In the genomic region with DNA sequence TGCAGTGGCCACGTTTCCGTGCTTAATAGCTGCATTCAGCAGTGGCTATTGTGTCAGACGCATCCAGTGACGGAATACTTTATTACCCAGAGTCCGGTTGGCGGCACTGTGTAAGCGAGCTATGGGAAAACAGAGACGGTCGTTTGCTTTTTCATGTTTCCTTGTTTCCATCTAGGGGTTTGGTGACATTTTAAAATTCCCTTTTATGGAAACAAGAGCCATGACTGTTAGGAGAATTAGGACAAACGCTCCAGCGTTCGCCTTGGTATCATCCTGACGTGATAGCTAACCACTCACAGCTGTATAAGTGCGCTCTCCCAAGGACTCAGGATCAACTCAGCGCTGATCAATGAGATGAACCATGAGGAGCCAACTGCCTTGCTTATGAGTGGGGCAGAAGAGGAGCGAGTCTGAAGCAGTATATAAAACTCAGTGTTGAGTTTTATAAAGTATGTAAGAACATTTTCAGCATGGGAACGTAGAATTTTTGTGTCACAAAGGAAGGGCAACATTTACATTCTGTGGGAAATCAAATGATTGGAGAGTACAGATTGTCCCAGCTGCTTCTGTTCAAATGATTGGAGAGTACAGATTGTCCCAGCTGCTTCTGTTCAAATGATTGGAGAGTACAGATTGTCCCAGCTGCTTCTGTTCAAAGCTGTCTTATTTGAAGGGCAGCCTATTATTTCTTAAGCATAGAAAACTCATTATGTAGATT, we compare ENCODE assay signal across 10 mouse cellular contexts.
A peak's percentile ranks its signal among the peaks of the same experiment; 100 is the strongest.
DNase-seq lines count a peak whose midpoint lies in the region; ATAC-seq and TF ChIP-seq lines count a peak whose summit lies in the region.
"Had no signal": no experiment of that assay in that cellular context is flagged by ENCODE, and none has a peak within 500 bp of the region (broad histone marks: within the 10 kb centered on the region; RNA-seq: fewer than 3 reads in every experiment).

No protein-coding gene starts in this region.

- WGBS in kidney, embryonic 14.5 days = 36% methylated on average over 17 of the region's 17 CpGs
- 33% methylated on average over 17 of the region's 17 CpGs for WGBS in forebrain, embryonic 16.5 days
- WGBS in midbrain, embryonic 12.5 days = 54% methylated on average over 17 of the region's 17 CpGs
- 79% methylated on average over 17 of the region's 17 CpGs for WGBS in cerebellum, adult 2 months

- no peak overlapping the region for H3K9ac ChIP-seq in kidney, embryonic 14.5 days (ENCODE audit: low read depth, low read length)
- H3K9ac ChIP-seq in forebrain, embryonic 16.5 days (replicated peaks; ENCODE audit: low read depth, low read length) = no peak overlapping the region
- H3K9ac ChIP-seq in midbrain, embryonic 12.5 days (replicated peaks) = no peak overlapping the region

- no peak for DNase-seq in kidney, adult 8-10 months
- peak; percentile 75 for DNase-seq in brain, embryonic 14.5 days (ENCODE audit: low read depth)
- no peak for DNase-seq in B cell, adult 2 months
- DNase-seq in adrenal gland, postnatal 4 days (ENCODE audit: low spot score in 2 of 2) = no peak
- no peak for DNase-seq in cerebellum, adult 2 months
- DNase-seq: right cerebral cortex, adult 18-20 months; thymus, postnatal 25 days had no signal

- no peak overlapping the region for H3K4me2 ChIP-seq in kidney, embryonic 14.5 days (replicated peaks; ENCODE audit: low read depth, low read length)
- peak overlapping the region; percentile 20; the same call in 1 of the 2 replicates for H3K4me2 ChIP-seq in forebrain, embryonic 16.5 days (ENCODE audit: low read length)
- H3K4me2 ChIP-seq in midbrain, embryonic 12.5 days (replicated peaks) = peak overlapping the region; percentile 13; the same call in 1 of the 2 replicates

- no peaks in the 10 kb centered on the region for H3K9me3 ChIP-seq in kidney, embryonic 14.5 days (ENCODE audit: control insufficient read depth, low read length)
- H3K9me3 ChIP-seq in forebrain, embryonic 16.5 days (ENCODE audit: control insufficient read depth, low read length) = no peaks in the 10 kb centered on the region
- H3K9me3 ChIP-seq in midbrain, embryonic 12.5 days = no peaks in the 10 kb centered on the region

- no peak for TF ChIP-seq POLR2A in brain, embryonic 14.5 days (IDR thresholded peaks at IDR 0.05; ENCODE audit: borderline replicate concordance, extremely low read depth, insufficient read depth, insufficient read length, poor library complexity, severe bottlenecking)
- no peak for TF ChIP-seq POLR2A in cerebellum, adult 2 months (IDR thresholded peaks at IDR 0.05; ENCODE audit: borderline replicate concordance, insufficient read depth, low read length)

- H3K27me3 ChIP-seq in kidney, embryonic 14.5 days (ENCODE audit: control insufficient read depth, insufficient read depth, low read length) = no peaks in the 10 kb centered on the region
- H3K27me3 ChIP-seq in forebrain, embryonic 16.5 days (replicated peaks; ENCODE audit: control insufficient read depth, insufficient read depth, low read length) = no peaks in the 10 kb centered on the region
- H3K27me3 ChIP-seq in midbrain, embryonic 12.5 days = no peaks in the 10 kb centered on the region
- H3K27me3 ChIP-seq in cerebellum, adult 2 months (ENCODE audit: control insufficient read depth, insufficient read depth, low read length) = no peaks in the 10 kb centered on the region

- H3K36me3 ChIP-seq in kidney, embryonic 14.5 days (ENCODE audit: control insufficient read depth, insufficient read depth, low read length) = no peaks in the 10 kb centered on the region
- no peaks in the 10 kb centered on the region for H3K36me3 ChIP-seq in forebrain, embryonic 16.5 days (ENCODE audit: control insufficient read depth, insufficient read depth)
- H3K36me3 ChIP-seq in midbrain, embryonic 12.5 days = no peaks in the 10 kb centered on the region

- H3K4me1 ChIP-seq in kidney, embryonic 14.5 days (ENCODE audit: control insufficient read depth, insufficient read depth, low read length) = peaks cover 16% of the 10 kb centered on the region
- H3K4me1 ChIP-seq in forebrain, embryonic 16.5 days (replicated peaks; ENCODE audit: control insufficient read depth, insufficient read depth, low read length) = peaks cover 5% of the 10 kb centered on the region; the same call in 1 of the 2 replicates
- peaks cover 35% of the 10 kb centered on the region for H3K4me1 ChIP-seq in midbrain, embryonic 12.5 days
- no peaks in the 10 kb centered on the region for H3K4me1 ChIP-seq in cerebellum, adult 2 months (ENCODE audit: control insufficient read depth, insufficient read depth, low read length)

- no peak overlapping the region for H3K4me3 ChIP-seq in kidney, embryonic 14.5 days (ENCODE audit: low read length)
- no peak overlapping the region for H3K4me3 ChIP-seq in forebrain, embryonic 16.5 days (replicated peaks; ENCODE audit: low read length)
- no peak overlapping the region for H3K4me3 ChIP-seq in midbrain, embryonic 12.5 days
- H3K4me3 ChIP-seq in cerebellum, adult 2 months (replicated peaks; ENCODE audit: insufficient read depth, low read depth, low read length) = no peak overlapping the region

- H3K27ac ChIP-seq in kidney, embryonic 14.5 days (ENCODE audit: low read depth, low read length) = no peak overlapping the region
- no peak overlapping the region for H3K27ac ChIP-seq in forebrain, embryonic 16.5 days (ENCODE audit: low read length)
- H3K27ac ChIP-seq in midbrain, embryonic 12.5 days (replicated peaks) = peak overlapping the region; percentile 56
- no peak overlapping the region for H3K27ac ChIP-seq in cerebellum, adult 2 months (ENCODE audit: insufficient read depth, low read length)

- no peak for TF ChIP-seq CTCF in brain, embryonic 14.5 days (IDR thresholded peaks at IDR 0.05; ENCODE audit: borderline replicate concordance, extremely low read depth, insufficient read depth, insufficient read length)
- TF ChIP-seq CTCF in cerebellum, adult 2 months (IDR thresholded peaks at IDR 0.05; ENCODE audit: borderline replicate concordance, insufficient read depth, low read depth, low read length) = no peak

- ATAC-seq in kidney, embryonic 14.5 days (ENCODE audit: low FRiP score, low TSS enrichment) = 0 out of 2 replicates have a peak, but pooled peaks have one; percentile 57
- ATAC-seq in forebrain, embryonic 16.5 days = peak; percentile 86
- peak; percentile 82 for ATAC-seq in midbrain, embryonic 12.5 days (ENCODE audit: low FRiP score, low read depth)
